Comparison of ENCODE assay signal across 9 mouse cellular contexts in the genomic region with DNA sequence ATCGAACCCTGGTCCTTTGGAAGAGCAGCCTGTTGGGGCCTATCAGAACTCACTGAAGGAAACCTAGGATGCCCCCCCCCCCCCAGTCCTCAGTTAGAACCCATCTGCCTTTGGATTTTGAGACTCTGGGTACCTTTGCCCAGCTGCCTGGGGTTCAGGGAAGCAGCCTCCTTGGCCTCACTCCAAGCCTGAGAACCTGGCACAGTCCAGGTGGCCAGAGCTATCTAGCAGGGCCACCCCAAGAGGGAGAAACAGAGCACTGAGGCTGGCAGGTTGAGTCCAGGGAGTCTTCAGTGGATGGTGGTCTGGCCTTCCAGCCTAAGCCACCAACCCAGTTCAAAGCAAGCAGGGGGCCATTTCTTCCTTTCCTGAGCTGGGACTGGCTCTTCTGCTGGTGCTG.
DNase-seq lines count a peak whose midpoint lies in the region; ATAC-seq and TF ChIP-seq lines count a peak whose summit lies in the region.
"Had no signal": no experiment of that assay in that cellular context is flagged by ENCODE, and none has a peak within 500 bp of the region (broad histone marks: within the 10 kb centered on the region; RNA-seq: fewer than 3 reads in every experiment).

No protein-coding gene starts in this region.

- intact Hi-C loops in heart, postnatal 36 days (cut with DNase I) = no loop called here

- no peaks in the 10 kb centered on the region for H3K27me3 ChIP-seq in heart, embryonic 12.5 days (replicated peaks)
- no peaks in the 10 kb centered on the region for H3K27me3 ChIP-seq in forebrain, postnatal 0 days (ENCODE audit: insufficient read depth, low read length)
- H3K27me3 ChIP-seq in midbrain, embryonic 10.5 days (ENCODE audit: low read depth, poor library complexity, severe bottlenecking) = no peaks in the 10 kb centered on the region

- H3K4me1 ChIP-seq in heart, embryonic 12.5 days (replicated peaks) = peaks cover 81% of the 10 kb centered on the region
- peaks cover 32% of the 10 kb centered on the region for H3K4me1 ChIP-seq in brown adipose tissue, adult 24 weeks (ENCODE audit: control insufficient read depth, insufficient read depth, insufficient read length, low read length)
- H3K4me1 ChIP-seq in forebrain, postnatal 0 days (ENCODE audit: insufficient read depth) = peaks cover 28% of the 10 kb centered on the region
- peaks cover 97% of the 10 kb centered on the region for H3K4me1 ChIP-seq in midbrain, embryonic 10.5 days

- 80% methylated on average over 1 of the region's 1 CpGs for WGBS in heart, embryonic 12.5 days
- WGBS in forebrain, postnatal 0 days = 88% methylated on average over 1 of the region's 1 CpGs
- 94% methylated on average over 1 of the region's 1 CpGs for WGBS in midbrain, embryonic 10.5 days

- no peak overlapping the region for H3K4me2 ChIP-seq in heart, embryonic 12.5 days
- no peak overlapping the region for H3K4me2 ChIP-seq in forebrain, postnatal 0 days (ENCODE audit: low read depth)

- H3K9ac ChIP-seq in heart, embryonic 12.5 days = peak overlapping the region; percentile 34; the same call in 1 of the 2 replicates
- no peak overlapping the region for H3K9ac ChIP-seq in forebrain, postnatal 0 days

- H3K9me3 ChIP-seq in heart, embryonic 12.5 days (replicated peaks) = no peaks in the 10 kb centered on the region
- no peaks in the 10 kb centered on the region for H3K9me3 ChIP-seq in forebrain, postnatal 0 days (ENCODE audit: low read length)
- H3K9me3 ChIP-seq in midbrain, embryonic 10.5 days (replicated peaks) = no peaks in the 10 kb centered on the region

- no peaks in the 10 kb centered on the region for H3K36me3 ChIP-seq in heart, embryonic 12.5 days
- H3K36me3 ChIP-seq in forebrain, postnatal 0 days (ENCODE audit: insufficient read depth) = no peaks in the 10 kb centered on the region
- no peaks in the 10 kb centered on the region for H3K36me3 ChIP-seq in midbrain, embryonic 10.5 days

- ATAC-seq in heart, embryonic 12.5 days (ENCODE audit: insufficient number of reproducible peaks, low FRiP score) = no peak
- ATAC-seq in forebrain, postnatal 0 days = no peak

- no peak for DNase-seq in heart, postnatal 36 days
- DNase-seq in forebrain, postnatal 0 days = no peak
- DNase-seq in midbrain, embryonic 10.5 days (ENCODE audit: low spot score) = no peak
- DNase-seq in adrenal gland, postnatal 36 days = no peak
- DNase-seq in frontal cortex, adult 2 months (ENCODE audit: extremely low spot score in 1 of 2, low spot score in 1 of 2) = no peak
- DNase-seq in embryo, embryonic 9.5 days (ENCODE audit: extremely low spot score) = no peak
- DNase-seq: right cerebral cortex, postnatal 25 days had no signal

- no peak for TF ChIP-seq CTCF in forebrain, postnatal 0 days (IDR thresholded peaks at IDR 0.05; ENCODE audit: low read depth)

- no peak overlapping the region for H3K4me3 ChIP-seq in heart, embryonic 12.5 days
- H3K4me3 ChIP-seq in brown adipose tissue, adult 24 weeks (ENCODE audit: insufficient read depth, low read depth, low read length) = no peak overlapping the region
- H3K4me3 ChIP-seq in forebrain, postnatal 0 days (ENCODE audit: low read depth, low read length) = no peak overlapping the region
- H3K4me3 ChIP-seq in midbrain, embryonic 10.5 days = no peak overlapping the region

- peak overlapping the region; percentile 75 for H3K27ac ChIP-seq in heart, embryonic 12.5 days (ENCODE audit: poor library complexity, severe bottlenecking)
- peak overlapping the region; percentile 91 for H3K27ac ChIP-seq in brown adipose tissue, adult 24 weeks (replicated peaks; ENCODE audit: low read depth, low read length)
- H3K27ac ChIP-seq in forebrain, postnatal 0 days (ENCODE audit: low read depth, low read length) = peak overlapping the region; percentile 99
- H3K27ac ChIP-seq in midbrain, embryonic 10.5 days (replicated peaks) = peak overlapping the region; percentile 99
